In genomic region chr17:86947840-86948796, GRCm38 (mm10) we compare ENCODE assay signal across 11 mouse cellular contexts. TPM values are rescaled to one million over a fixed set of nuclear protein-coding genes. Genes with fewer than 3 reads are reported as not detected.
DNase-seq lines count a peak whose midpoint lies in the region; ATAC-seq and TF ChIP-seq lines count a peak whose summit lies in the region.
"Had no signal": no experiment of that assay in that cellular context is flagged by ENCODE, and none has a peak within 500 bp of the region (broad histone marks: within the 10 kb centered on the region; RNA-seq: fewer than 3 reads in every experiment).

Gene Atp6v1e2, minus strand, starts transcription at chr17:86947897.

- no peak within 1 kb of the TSS for H3K4me3 ChIP-seq in layer of hippocampus, adult 2 months
- no peak within 1 kb of the TSS for H3K4me3 ChIP-seq in embryonic facial prominence, embryonic 14.5 days (ENCODE audit: low read depth, low read length)
- H3K4me3 ChIP-seq in midbrain, embryonic 13.5 days (replicated peaks), result no peak within 1 kb of the TSS
- no peak within 1 kb of the TSS for H3K4me3 ChIP-seq in heart, embryonic 10.5 days

- ATAC-seq in embryonic facial prominence, embryonic 14.5 days (ENCODE audit: low read depth), result peak; percentile 83; the same call in 1 of the 2 replicates
- ATAC-seq in midbrain, embryonic 13.5 days, result peak; percentile 84

- H3K9me3 ChIP-seq in embryonic facial prominence, embryonic 14.5 days (ENCODE audit: control insufficient read depth, low read length), result no peaks in the 10 kb centered on the region
- no peaks in the 10 kb centered on the region for H3K9me3 ChIP-seq in midbrain, embryonic 13.5 days
- no peaks in the 10 kb centered on the region for H3K9me3 ChIP-seq in heart, embryonic 10.5 days

- peak within 1 kb of the TSS; percentile 49; the same call in 1 of the 2 replicates for H3K27ac ChIP-seq in layer of hippocampus, adult 2 months
- H3K27ac ChIP-seq in embryonic facial prominence, embryonic 14.5 days (replicated peaks; ENCODE audit: low read depth, low read length), result peak within 1 kb of the TSS; percentile 58; the same call in 1 of the 2 replicates
- peak within 1 kb of the TSS; percentile 30; the same call in 1 of the 2 replicates for H3K27ac ChIP-seq in midbrain, embryonic 13.5 days
- no peak within 1 kb of the TSS for H3K27ac ChIP-seq in heart, embryonic 10.5 days

- no peaks in the 10 kb centered on the region for H3K27me3 ChIP-seq in embryonic facial prominence, embryonic 14.5 days (replicated peaks; ENCODE audit: control insufficient read depth, insufficient read depth, low read length)
- H3K27me3 ChIP-seq in midbrain, embryonic 13.5 days, result no peaks in the 10 kb centered on the region
- H3K27me3 ChIP-seq in heart, embryonic 10.5 days (ENCODE audit: insufficient read depth, poor library complexity, severe bottlenecking), result no peaks in the 10 kb centered on the region

- peaks cover 5% of the 10 kb centered on the region; the same call in 1 of the 2 replicates for H3K4me1 ChIP-seq in embryonic facial prominence, embryonic 14.5 days (ENCODE audit: control insufficient read depth, insufficient read depth, low read length)
- H3K4me1 ChIP-seq in midbrain, embryonic 13.5 days (replicated peaks), result peaks cover 11% of the 10 kb centered on the region
- no peaks in the 10 kb centered on the region for H3K4me1 ChIP-seq in heart, embryonic 10.5 days

- no peak within 1 kb of the TSS for H3K9ac ChIP-seq in embryonic facial prominence, embryonic 14.5 days (ENCODE audit: low read depth, low read length)
- no peak within 1 kb of the TSS for H3K9ac ChIP-seq in midbrain, embryonic 13.5 days (replicated peaks)

- peak in 1 of 2 experiments; percentile 23 for DNase-seq in layer of hippocampus, adult 2 months (ENCODE audit: low spot score in 2 of 2)
- DNase-seq in layer of hippocampus, postnatal 25 days (ENCODE audit: extremely low spot score in 1 of 2, low spot score in 1 of 2), result no peak
- DNase-seq in embryonic facial prominence, embryonic 14.5 days (ENCODE audit: low spot score), result peak; percentile 52
- peak; percentile 32 to 73 for DNase-seq in gastrocnemius, postnatal 4 days (ENCODE audit: low spot score in 2 of 2)
- no peak for DNase-seq in T-cell, adult 2 months (ENCODE audit: low spot score)
- DNase-seq in heart, embryonic 10.5 days (ENCODE audit: low spot score), result no peak
- no peak for DNase-seq in adrenal gland, postnatal 10 days
- DNase-seq: lung, adult 18-20 months had no signal

- no peaks in the 10 kb centered on the region for H3K36me3 ChIP-seq in embryonic facial prominence, embryonic 14.5 days (ENCODE audit: control insufficient read depth, insufficient read depth, low read length)
- H3K36me3 ChIP-seq in midbrain, embryonic 13.5 days, result no peaks in the 10 kb centered on the region
- H3K36me3 ChIP-seq in heart, embryonic 10.5 days, result no peaks in the 10 kb centered on the region

- no peak for TF ChIP-seq CTCF in layer of hippocampus, adult 2 months (conservative IDR thresholded peaks at IDR 0.05)

- no peak within 1 kb of the TSS for H3K4me2 ChIP-seq in embryonic facial prominence, embryonic 14.5 days (ENCODE audit: low read depth, low read length)
- 0 out of 2 replicates have a peak within 1 kb of the TSS, but pooled peaks have one; percentile 6 for H3K4me2 ChIP-seq in midbrain, embryonic 13.5 days (replicated peaks)

- 75% methylated on average over 28 of the region's 28 CpGs for WGBS in embryonic facial prominence, embryonic 14.5 days
- 57% methylated on average over 28 of the region's 28 CpGs for whole genome bisulfite sequencing in midbrain, embryonic 13.5 days
- 85% methylated on average over 28 of the region's 28 CpGs for WGBS in heart, embryonic 10.5 days

RNA-seq across cellular contexts. Expression of gene Atp6v1e2, which starts in this region (rescaled TPM):
- not detected for total RNA-seq in layer of hippocampus, adult 2 months (2021)
- under 1 TPM in 1 of 2 experiments, not detected in 1; 0.27 TPM for total RNA-seq in layer of hippocampus, postnatal 25 days (2021)
- polyA plus RNA-seq in embryonic facial prominence, embryonic 14.5 days (2014; fragmentation: Nextera tagmentation; extraction: Ambion mirVana), result not detected in 2 replicates
- total RNA-seq in gastrocnemius, postnatal 4 days (2021), result not detected
- polyA plus RNA-seq in midbrain, embryonic 13.5 days (2015; fragmentation: Nextera tagmentation; extraction: Ambion mirVana), result not detected in 2 replicates
- not detected in 2 replicates for polyA plus RNA-seq in heart, embryonic 10.5 days (2016; fragmentation: Nextera tagmentation; extraction: Ambion mirVana)
- total RNA-seq in adrenal gland, postnatal 10 days (2021), result not detected
- total RNA-seq: neutrophil, adult 5-6 weeks had no signal
- polyA plus RNA-seq: thymus, postnatal 0 days had no signal

Comparison
In these comparisons a context has a peak if more than half of its experiments do, and no peak if none do; other contexts are left out.
1. Peak in DNase-seq, ATAC-seq and H3K27ac ChIP-seq in embryonic facial prominence, embryonic 14.5 days; RNA of the gene not detected or under 1 TPM.
2. Peak in DNase-seq in gastrocnemius, postnatal 4 days; RNA of the gene not detected or under 1 TPM.
3. Peak in ATAC-seq, H3K27ac ChIP-seq and H3K4me2 ChIP-seq in midbrain, embryonic 13.5 days; RNA of the gene not detected or under 1 TPM.